ENCODE assay signal across 9 mouse cellular contexts in the genomic region with DNA sequence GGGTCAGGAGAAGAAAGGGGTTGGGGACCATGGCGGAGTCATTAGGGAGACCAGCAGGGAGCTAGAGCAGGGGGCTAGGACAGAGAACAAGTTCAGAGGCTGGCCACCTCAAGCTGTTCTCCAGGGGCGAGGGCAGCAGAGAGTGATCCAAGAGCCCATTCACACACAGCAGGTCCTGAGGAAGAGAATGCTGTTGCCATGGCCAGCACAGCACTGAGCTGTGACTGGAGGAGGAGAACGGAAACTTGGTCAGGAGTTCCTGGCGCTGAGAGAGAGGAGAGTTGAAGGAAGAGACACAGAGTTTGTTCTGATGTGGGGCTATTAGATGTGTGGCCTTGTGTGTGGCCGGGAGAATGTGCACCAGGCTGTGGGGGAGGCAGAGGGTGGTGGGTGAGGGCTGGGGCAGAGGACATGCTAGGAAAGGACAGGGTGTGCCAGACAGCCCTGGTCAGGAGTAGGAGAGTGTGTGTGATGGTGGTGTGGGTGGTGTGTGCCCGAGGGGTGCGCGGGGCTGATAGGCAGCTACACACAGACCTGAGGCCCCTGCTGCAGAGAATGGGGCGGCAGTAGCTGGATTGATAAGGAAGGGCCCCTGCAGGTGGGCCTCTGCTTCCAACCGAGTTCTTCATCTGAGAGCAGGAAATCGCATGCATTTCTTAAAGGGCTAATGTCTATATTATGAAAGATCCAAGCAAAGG. TPM values are rescaled to one million over a fixed set of nuclear protein-coding genes. Genes with fewer than 3 reads are reported as not detected.
A peak's percentile ranks its signal among the peaks of the same experiment; 100 is the strongest.
DNase-seq lines count a peak whose midpoint lies in the region; ATAC-seq lines count a peak whose summit lies in the region.
"Had no signal": no experiment of that assay in that cellular context is flagged by ENCODE, and none has a peak within 500 bp of the region (broad histone marks: within the 10 kb centered on the region; RNA-seq: fewer than 3 reads in every experiment).

No protein-coding gene starts in this region.

- no peaks in the 10 kb centered on the region for H3K36me3 ChIP-seq in heart, embryonic 15.5 days
- H3K36me3 ChIP-seq in heart, embryonic 16.5 days (ENCODE audit: control insufficient read depth, insufficient read depth) = peaks cover 3% of the 10 kb centered on the region; the same call in 1 of the 2 replicates

- H3K4me2 ChIP-seq in heart, embryonic 15.5 days = peak overlapping the region; percentile 35; the same call in 1 of the 2 replicates
- H3K4me2 ChIP-seq in heart, embryonic 16.5 days (ENCODE audit: low read depth, low read length) = peak overlapping the region; percentile 19; the same call in 1 of the 2 replicates

- peaks cover 63% of the 10 kb centered on the region for H3K4me1 ChIP-seq in heart, embryonic 15.5 days (replicated peaks)
- peaks cover 48% of the 10 kb centered on the region for H3K4me1 ChIP-seq in heart, embryonic 16.5 days (ENCODE audit: control insufficient read depth, insufficient read depth, low read length)

- no peak overlapping the region for H3K4me3 ChIP-seq in heart, embryonic 15.5 days
- no peak overlapping the region for H3K4me3 ChIP-seq in heart, embryonic 16.5 days (ENCODE audit: low read length)

- intact Hi-C loops in heart, postnatal 25 days (cut with DNase I) = no loop called here

- DNase-seq in heart, postnatal 25 days (ENCODE audit: low spot score) = no peak
- DNase-seq in Muller cell, postnatal 12 days (ENCODE audit: inconsistent ontology term) = peak; percentile 9
- no peak for DNase-seq in kidney, adult 11 months
- no peak for DNase-seq in kidney, adult 18-20 months
- DNase-seq in urinary bladder, adult 2 months (ENCODE audit: low spot score) = no peak
- DNase-seq: layer of hippocampus, postnatal 36 days had no signal

- 0 out of 2 replicates have a peak overlapping the region, but pooled peaks have one; percentile 11 for H3K9ac ChIP-seq in heart, embryonic 15.5 days
- H3K9ac ChIP-seq in heart, embryonic 16.5 days (ENCODE audit: low read length) = peak overlapping the region; percentile 39

- H3K27ac ChIP-seq in heart, embryonic 15.5 days = peak overlapping the region; percentile 76
- H3K27ac ChIP-seq in heart, embryonic 16.5 days (ENCODE audit: low read length) = peak overlapping the region; percentile 75

- H3K9me3 ChIP-seq in heart, embryonic 15.5 days (replicated peaks) = no peaks in the 10 kb centered on the region
- H3K9me3 ChIP-seq in heart, embryonic 16.5 days (replicated peaks; ENCODE audit: control insufficient read depth, low read length) = no peaks in the 10 kb centered on the region

- WGBS in heart, embryonic 15.5 days = 23% methylated on average over 11 of the region's 11 CpGs
- WGBS in heart, embryonic 16.5 days = 19% methylated on average over 11 of the region's 11 CpGs

- peak; percentile 52 for ATAC-seq in heart, embryonic 15.5 days (replicated peaks; ENCODE audit: insufficient number of reproducible peaks, insufficient read depth, low FRiP score, low read depth)
- peak; percentile 30 for ATAC-seq in heart, embryonic 16.5 days (replicated peaks; ENCODE audit: extremely low read depth, insufficient read depth, low FRiP score)
- ATAC-seq in megakaryocyte progenitor cell, adult 5-6 weeks (replicated peaks; ENCODE audit: poor library complexity) = peak; percentile 61

- H3K27me3 ChIP-seq in heart, embryonic 15.5 days = no peaks in the 10 kb centered on the region
- no peaks in the 10 kb centered on the region for H3K27me3 ChIP-seq in heart, embryonic 16.5 days (ENCODE audit: control insufficient read depth, insufficient read depth, low read length)

RNA-seq across cellular contexts. Expression of gene Slc41a3, which starts 18.4 kb away (rescaled TPM):
- 10.7 and 12.0 TPM in 2 replicates for polyA plus RNA-seq in heart, embryonic 15.5 days (2015; fragmentation: Nextera tagmentation; extraction: Ambion mirVana)
- 100 to 1,000 TPM in 1 of 2 experiments, 10 to 100 TPM in 1; 51.0 to 103 TPM for total RNA-seq in heart, postnatal 25 days (2021)
- 10.0 and 11.9 TPM in 2 replicates for polyA plus RNA-seq in heart, embryonic 16.5 days (2015; fragmentation: Nextera tagmentation; extraction: Ambion mirVana)
- 3.3 and 6.4 TPM in 2 replicates for total RNA-seq in megakaryocyte progenitor cell, adult 5-6 weeks (2015)
- 2.4 and 4.0 TPM in 2 replicates for total RNA-seq in megakaryocyte progenitor cell, adult 5-6 weeks (2017)
- 6.9 and 9.0 TPM in 2 replicates for polyA plus RNA-seq in urinary bladder, adult 2 months (2012; rRNA removed)
